Mouse (Mus musculus) thymus, postnatal 36 days (tissue): Measurements from ENCODE around the gene Vmn1r59.
"Not testable (repeated sequence)": the region's sequence is repeated elsewhere in the genome, so short reads cannot be mapped to it uniquely, and the experiment has no call there.

ENCODE experiments used
- DNase-seq, 2 experiments: peaks; one replicate each; pipeline ENCODE4 v3.0.0; 2022; ENCODE audit warnings: mixed read lengths in 2 of 2

Gene Vmn1r59

GRCm38 (mm10) chr7:5456674-5457073 is at the start of gene Vmn1r59:
TSS of gene Vmn1r59 (minus strand) at chr7:5456774.
- DNase-seq: no peak

- not testable (repeated sequence) for DNase-seq
These were observed 37.3 kb upstream of the Vmn1r59 start, which contains the start of gene Vmn2r28 for GRCm38 (mm10) chr7:5493856-5494255. TSS of gene Vmn2r28 (minus strand) at chr7:5493956.

DNA sequence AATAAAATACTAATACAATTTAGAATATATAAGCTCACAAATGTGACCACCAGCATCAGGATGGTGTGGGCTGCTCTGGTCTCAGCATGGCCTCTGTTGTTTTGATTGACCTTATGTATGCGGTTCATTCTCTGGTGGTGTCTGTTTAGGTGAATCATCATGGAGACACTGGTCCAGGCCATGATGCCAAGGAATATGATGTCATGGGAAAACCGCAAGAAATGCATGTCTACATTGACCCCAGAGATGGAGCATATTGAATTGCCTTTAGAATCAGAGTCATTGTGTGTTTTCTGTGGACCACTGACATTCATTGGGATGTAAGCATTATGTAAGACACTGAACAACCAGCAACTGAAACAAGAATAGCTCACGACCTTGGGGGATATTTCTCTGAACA is 2.6 kb downstream of the Vmn1r59 start:
- not testable (repeated sequence) for DNase-seq

DNA sequence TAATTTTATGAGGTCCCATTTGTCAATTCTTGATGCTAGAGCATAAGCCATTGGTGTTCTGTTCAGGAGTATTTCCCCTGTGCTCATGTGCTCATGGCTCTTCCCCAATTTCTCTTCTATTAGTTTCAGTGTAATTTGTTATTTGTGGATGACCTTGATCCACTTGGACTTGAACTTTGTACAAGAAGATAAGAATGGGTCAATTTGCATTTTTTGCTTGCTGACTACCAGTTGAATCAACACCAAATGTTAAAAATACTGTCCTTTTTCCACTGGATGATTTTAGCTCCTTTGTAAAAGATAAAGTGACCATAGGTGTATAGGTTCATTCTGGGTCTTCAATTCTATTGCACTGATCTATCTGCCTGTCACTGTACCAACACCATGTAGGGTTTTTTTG is 7.9 kb downstream of the Vmn1r59 start:
- no peak for DNase-seq

GRCm38 (mm10) chr7:5413296-5413695 is 43.3 kb downstream of the Vmn1r59 start, which contains the start of gene Vmn1r58:
TSS of gene Vmn1r58 (minus strand) at chr7:5413396.
- DNase-seq: not testable (repeated sequence)

DNA sequence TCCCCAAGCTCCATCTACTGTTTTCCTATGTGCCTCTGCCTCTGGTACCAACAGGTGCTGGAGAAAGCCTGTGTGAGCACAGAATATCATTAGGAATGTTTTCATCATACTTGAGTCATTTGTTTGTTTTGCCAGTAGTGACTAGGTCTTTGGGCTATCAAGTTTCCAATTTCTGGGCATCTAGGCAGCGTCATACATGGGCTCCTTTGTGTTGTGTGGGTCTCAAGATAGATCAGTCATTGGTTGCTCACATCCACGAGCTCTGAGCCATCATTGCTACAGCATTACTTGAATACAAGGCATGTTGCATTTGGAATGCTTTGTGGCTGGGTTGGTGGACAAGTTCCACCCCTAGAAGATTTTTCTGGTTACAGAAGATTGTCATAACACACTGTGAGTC is 50.4 kb downstream of the Vmn1r59 start:
- no peak for DNase-seq
